Mouse (Mus musculus): Measurements from ENCODE around the gene Rln3. TPM values are rescaled to one million over a fixed set of nuclear protein-coding genes. Genes with fewer than 3 reads are reported as not detected.

Rln3 gene
- polyA plus RNA-seq, 1 experiment from 2014 or later, result not detected

DNA sequence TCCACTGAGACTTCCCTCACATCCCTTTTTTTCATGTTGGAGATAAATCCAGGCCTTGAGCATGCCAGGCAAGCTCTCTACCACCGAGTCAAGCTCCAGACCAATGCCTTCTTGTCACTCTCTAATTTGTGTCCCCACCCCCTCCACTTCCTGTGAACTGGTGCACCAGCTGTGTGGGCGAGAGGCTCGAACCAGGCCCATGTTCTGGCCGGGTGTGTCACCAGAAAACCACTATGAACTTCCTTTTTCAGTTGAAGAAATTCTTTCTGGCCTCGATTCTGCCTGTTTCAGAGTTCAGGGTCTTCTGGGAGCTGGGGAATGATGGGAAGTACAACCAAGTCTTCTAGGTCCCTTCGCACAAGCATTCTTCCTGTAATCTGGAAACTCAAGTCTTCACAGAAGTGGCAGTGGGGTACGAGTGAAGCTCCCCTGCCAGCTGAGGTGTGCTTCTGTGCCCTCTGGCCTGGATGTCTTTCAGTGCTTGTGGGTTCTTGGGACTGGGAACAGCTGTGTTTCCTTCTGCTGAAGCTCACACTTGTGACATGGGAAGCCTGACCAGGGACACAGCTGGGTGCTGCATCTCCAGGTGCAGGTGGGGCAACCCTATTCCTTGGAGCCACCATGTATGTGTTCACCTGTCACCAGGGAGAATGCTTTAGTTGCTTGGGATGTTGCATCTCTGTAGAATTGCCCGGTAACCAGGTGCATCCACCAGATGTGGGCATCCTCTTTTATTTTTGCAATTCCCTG lies 19.2 kb upstream of the Rln3 start:
- Histone ChIP-seq H3K9me3 (ENCODE audit: control insufficient read depth) (no peaks in the 10 kb centered on the region), H3K4me3 (ENCODE audit: low read depth, low read length) (no peak overlapping the region), H3K4me1 (replicated peaks; ENCODE audit: control insufficient read depth, insufficient read depth, low read length) (no peaks in the 10 kb centered on the region; the same call in none of the 2 replicates), H3K27me3 (replicated peaks; ENCODE audit: control insufficient read depth, insufficient read depth, low read length) (no peaks in the 10 kb centered on the region), H3K9ac (ENCODE audit: low read depth, low read length) (no peak overlapping the region), H3K27ac (ENCODE audit: low read depth, low read length) (no peak overlapping the region), H3K4me2 (replicated peaks; ENCODE audit: low read depth) (no peak overlapping the region), H3K36me3 (ENCODE audit: control insufficient read depth, insufficient read depth) (no peaks in the 10 kb centered on the region)
- 55% methylated on average over 8 of the region's 8 CpGs for WGBS
- no peak for TF ChIP-seq CTCF (IDR thresholded peaks at IDR 0.05; ENCODE audit: low read depth)
- ATAC-seq, result no peak

DNA sequence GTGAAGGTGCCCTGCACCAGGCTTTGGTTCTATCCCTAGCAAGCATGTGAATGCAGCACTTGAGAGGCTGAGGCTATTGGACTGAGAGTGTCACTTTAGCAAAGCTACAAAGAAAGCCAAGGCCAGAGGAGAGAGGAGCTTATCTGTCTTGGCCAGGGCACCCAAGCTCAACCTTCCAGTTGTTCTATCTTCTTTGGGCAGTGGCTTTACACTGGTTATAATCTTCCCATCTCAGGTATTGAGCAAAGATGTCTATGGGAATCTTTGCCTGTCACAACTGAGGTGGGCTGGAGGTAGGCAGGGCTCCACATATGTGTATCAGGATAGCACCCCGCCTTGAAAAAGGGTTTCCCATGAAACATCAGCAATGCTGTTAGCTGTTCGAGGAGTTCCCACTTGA lies 15.4 kb upstream of the Rln3 start:
- Histone ChIP-seq H3K9ac (ENCODE audit: low read depth, low read length) (no peak overlapping the region), H3K4me1 (replicated peaks; ENCODE audit: control insufficient read depth, insufficient read depth, low read length) (no peaks in the 10 kb centered on the region), H3K4me3 (ENCODE audit: low read depth, low read length) (no peak overlapping the region), H3K27ac (ENCODE audit: low read depth, low read length) (no peak overlapping the region), H3K9me3 (ENCODE audit: control insufficient read depth) (no peaks in the 10 kb centered on the region), H3K4me2 (replicated peaks; ENCODE audit: low read depth) (no peak overlapping the region), H3K27me3 (replicated peaks; ENCODE audit: control insufficient read depth, insufficient read depth, low read length) (no peaks in the 10 kb centered on the region), H3K36me3 (ENCODE audit: control insufficient read depth, insufficient read depth) (no peaks in the 10 kb centered on the region)
- WGBS, result 85% methylated on average over 2 of the region's 2 CpGs
- no peak for TF ChIP-seq CTCF (IDR thresholded peaks at IDR 0.05; ENCODE audit: low read depth)
- no peak for ATAC-seq

DNA sequence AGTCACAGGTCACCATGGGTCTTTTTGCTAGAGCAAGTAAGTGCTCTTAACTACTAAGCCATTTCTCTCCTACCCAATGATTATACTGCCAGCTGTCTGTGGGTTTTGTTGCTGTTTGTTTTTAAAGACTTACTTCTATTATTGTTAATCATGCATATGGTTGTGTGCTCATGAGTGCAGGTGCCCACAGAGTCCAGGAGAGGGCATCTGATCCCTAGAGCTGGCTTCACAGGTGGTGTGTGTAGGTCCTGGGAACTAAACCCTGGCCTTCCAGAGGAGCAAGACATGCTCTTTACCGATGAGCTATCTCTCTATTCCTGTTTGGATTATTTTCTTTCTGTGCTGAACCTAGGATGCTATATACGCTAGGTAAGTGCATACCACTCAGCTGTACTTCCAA lies 14.4 kb upstream of the Rln3 start:
- Histone ChIP-seq H3K9me3 (ENCODE audit: control insufficient read depth) (no peaks in the 10 kb centered on the region), H3K9ac (ENCODE audit: low read depth, low read length) (no peak overlapping the region), H3K4me3 (ENCODE audit: low read depth, low read length) (no peak overlapping the region), H3K4me1 (replicated peaks; ENCODE audit: control insufficient read depth, insufficient read depth, low read length) (no peaks in the 10 kb centered on the region), H3K4me2 (replicated peaks; ENCODE audit: low read depth) (no peak overlapping the region), H3K27me3 (replicated peaks; ENCODE audit: control insufficient read depth, insufficient read depth, low read length) (no peaks in the 10 kb centered on the region), H3K36me3 (ENCODE audit: control insufficient read depth, insufficient read depth) (no peaks in the 10 kb centered on the region), H3K27ac (ENCODE audit: low read depth, low read length) (no peak overlapping the region)
- ATAC-seq, result no peak
- 93% methylated on average over 2 of the region's 2 CpGs for WGBS
- TF ChIP-seq CTCF (IDR thresholded peaks at IDR 0.05; ENCODE audit: low read depth), result peak; percentile 30

DNA sequence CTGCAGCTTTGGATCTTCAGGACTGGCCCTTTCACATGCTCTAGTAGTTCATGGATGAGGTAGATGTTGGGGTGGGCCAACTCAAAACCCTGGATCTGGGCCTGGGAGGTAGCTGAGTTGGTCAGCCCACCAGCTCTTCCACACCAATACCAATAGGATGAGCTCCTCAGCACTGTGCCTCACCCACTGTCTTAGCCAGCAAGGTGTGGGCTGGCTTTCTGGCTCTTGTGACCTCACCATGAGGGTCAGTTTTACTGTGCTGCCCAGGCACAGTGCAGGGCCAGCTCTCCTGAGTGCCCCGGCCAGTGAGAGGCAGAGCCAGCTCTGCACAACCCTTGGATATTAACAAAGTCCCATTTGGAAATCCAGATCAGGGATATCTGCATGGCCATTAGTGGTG lies 13.0 kb upstream of the Rln3 start:
- Histone ChIP-seq H3K9me3 (ENCODE audit: control insufficient read depth) (no peaks in the 10 kb centered on the region), H3K27me3 (replicated peaks; ENCODE audit: control insufficient read depth, insufficient read depth, low read length) (no peaks in the 10 kb centered on the region), H3K4me3 (ENCODE audit: low read depth, low read length) (no peak overlapping the region), H3K36me3 (ENCODE audit: control insufficient read depth, insufficient read depth) (no peaks in the 10 kb centered on the region), H3K4me1 (replicated peaks; ENCODE audit: control insufficient read depth, insufficient read depth, low read length) (no peaks in the 10 kb centered on the region), H3K9ac (ENCODE audit: low read depth, low read length) (no peak overlapping the region), H3K27ac (ENCODE audit: low read depth, low read length) (no peak overlapping the region), H3K4me2 (replicated peaks; ENCODE audit: low read depth) (no peak overlapping the region)
- no peak for ATAC-seq
- 89% methylated on average over 1 of the region's 1 CpGs for WGBS
- no peak for TF ChIP-seq CTCF (IDR thresholded peaks at IDR 0.05; ENCODE audit: low read depth)

DNA sequence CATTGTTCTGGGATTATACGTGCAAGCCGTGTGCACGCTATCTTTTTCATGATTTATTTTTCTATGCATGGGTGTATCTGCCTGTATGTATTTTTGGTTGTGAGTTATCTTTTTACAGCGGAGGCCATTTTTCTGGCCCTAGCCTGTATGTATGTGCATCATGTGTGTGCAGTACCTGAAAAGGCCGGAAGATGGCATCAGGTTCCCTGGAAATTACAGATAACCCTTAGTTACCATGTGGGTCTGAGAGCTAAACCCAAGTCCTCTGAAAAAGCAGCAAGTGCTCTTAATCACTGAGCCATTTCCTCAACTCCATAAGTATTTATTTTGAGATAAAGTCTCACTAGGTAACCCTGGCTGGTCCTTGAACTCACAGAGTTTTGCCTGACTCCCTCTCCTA lies 8.4 kb upstream of the Rln3 start:
- Histone ChIP-seq H3K4me2 (replicated peaks; ENCODE audit: low read depth) (no peak overlapping the region), H3K9me3 (ENCODE audit: control insufficient read depth) (no peaks in the 10 kb centered on the region), H3K36me3 (ENCODE audit: control insufficient read depth, insufficient read depth) (no peaks in the 10 kb centered on the region), H3K9ac (ENCODE audit: low read depth, low read length) (no peak overlapping the region), H3K27ac (ENCODE audit: low read depth, low read length) (no peak overlapping the region), H3K4me1 (replicated peaks; ENCODE audit: control insufficient read depth, insufficient read depth, low read length) (no peaks in the 10 kb centered on the region), H3K27me3 (replicated peaks; ENCODE audit: control insufficient read depth, insufficient read depth, low read length) (no peaks in the 10 kb centered on the region), H3K4me3 (ENCODE audit: low read depth, low read length) (no peak overlapping the region)
- 95% methylated on average over 5 of the region's 5 CpGs for WGBS
- TF ChIP-seq CTCF (IDR thresholded peaks at IDR 0.05; ENCODE audit: low read depth), result no peak
- ATAC-seq, result no peak

DNA sequence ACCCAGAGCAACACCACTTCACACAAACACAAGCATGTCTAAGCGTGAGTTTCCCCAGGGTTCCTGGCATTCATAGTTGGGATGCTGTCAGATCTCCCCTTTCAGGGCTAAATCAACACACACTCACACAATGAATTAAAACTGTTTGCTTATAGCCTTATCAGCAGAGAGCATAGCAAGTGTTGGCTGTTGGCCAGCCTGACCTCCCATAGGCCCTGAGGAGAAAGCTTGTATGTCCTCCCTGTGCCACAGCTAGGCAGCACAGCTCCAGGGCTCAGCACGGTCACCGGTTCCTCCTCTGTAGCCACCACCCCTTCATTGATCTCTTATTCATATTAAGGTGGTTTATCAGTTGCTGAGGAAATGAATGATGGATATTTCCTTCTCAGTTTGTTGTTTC lies 7.9 kb upstream of the Rln3 start:
- Histone ChIP-seq H3K36me3 (ENCODE audit: control insufficient read depth, insufficient read depth) (no peaks in the 10 kb centered on the region), H3K4me2 (replicated peaks; ENCODE audit: low read depth) (no peak overlapping the region), H3K4me3 (ENCODE audit: low read depth, low read length) (no peak overlapping the region), H3K4me1 (replicated peaks; ENCODE audit: control insufficient read depth, insufficient read depth, low read length) (no peaks in the 10 kb centered on the region), H3K27me3 (replicated peaks; ENCODE audit: control insufficient read depth, insufficient read depth, low read length) (no peaks in the 10 kb centered on the region), H3K9me3 (ENCODE audit: control insufficient read depth) (no peaks in the 10 kb centered on the region), H3K9ac (ENCODE audit: low read depth, low read length) (no peak overlapping the region), H3K27ac (ENCODE audit: low read depth, low read length) (no peak overlapping the region)
- WGBS, result 33% methylated on average over 3 of the region's 3 CpGs
- ATAC-seq, result 0 out of 2 replicates have a peak, but pooled peaks have one; percentile 19
- TF ChIP-seq CTCF (IDR thresholded peaks at IDR 0.05; ENCODE audit: low read depth), result no peak

All from intestine, postnatal 0 days (tissue).